Mouse (Mus musculus) heart, adult 8-10 months (tissue): ENCODE measurements around the gene Podxl. TPM values are rescaled to one million over a fixed set of nuclear protein-coding genes. Genes with fewer than 3 reads are reported as not detected.

Source experiments
- DNase-seq: peaks from one replicate; pipeline ENCODE4 v3.0.0; 2022; ENCODE audit warnings: low spot score
- total RNA-seq, 4 experiments: library from RNA; stranded (reverse); gene quantifications; 2 replicates each; pipeline ENCODE4 v1.2.4; 2022

Gene Podxl
- total RNA-seq, 4 experiments from 2014 or later, result 75.2 to 81.7 (median 75.7) TPM

DNA sequence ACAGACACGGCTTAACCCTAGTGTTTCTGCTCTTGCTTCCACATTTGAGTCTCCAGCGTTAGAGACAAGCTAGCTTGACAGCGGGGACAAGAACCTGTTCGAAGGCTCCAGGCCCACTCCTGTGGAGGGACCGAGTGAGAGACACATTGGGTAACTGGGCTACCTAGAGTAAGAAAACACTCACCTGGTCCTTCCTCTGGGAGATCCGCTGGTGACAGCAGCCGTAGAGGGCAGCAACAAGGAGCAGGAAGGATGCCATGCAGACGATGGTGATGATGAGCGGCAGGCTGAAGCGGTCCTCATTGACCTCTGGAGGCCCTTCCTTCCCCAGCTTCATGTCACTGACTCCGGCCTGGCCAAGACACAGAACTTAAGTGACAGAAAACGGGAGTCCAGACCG lies 39.7 kb downstream of the Podxl start:
- DNase-seq, result no peak

DNA sequence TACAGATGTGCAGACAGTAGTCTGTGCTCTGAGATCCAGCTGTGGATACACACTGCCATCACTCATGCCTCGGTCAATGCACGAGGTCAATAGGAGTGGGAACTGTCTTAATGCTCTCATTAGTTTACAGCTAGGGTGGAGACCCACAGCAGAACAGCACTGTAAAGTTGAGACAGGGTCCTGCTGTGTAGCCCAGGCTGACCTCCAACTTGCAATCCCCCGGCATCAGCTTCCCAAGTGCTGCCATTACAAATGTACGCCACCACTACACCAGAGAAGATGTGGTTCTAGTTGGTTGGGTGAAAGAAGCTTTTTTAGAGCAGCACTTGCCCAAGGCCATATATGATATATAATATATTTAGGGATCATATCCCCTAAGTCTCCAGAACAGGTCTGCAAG lies 40.1 kb downstream of the Podxl start:
- DNase-seq, result no peak

DNA sequence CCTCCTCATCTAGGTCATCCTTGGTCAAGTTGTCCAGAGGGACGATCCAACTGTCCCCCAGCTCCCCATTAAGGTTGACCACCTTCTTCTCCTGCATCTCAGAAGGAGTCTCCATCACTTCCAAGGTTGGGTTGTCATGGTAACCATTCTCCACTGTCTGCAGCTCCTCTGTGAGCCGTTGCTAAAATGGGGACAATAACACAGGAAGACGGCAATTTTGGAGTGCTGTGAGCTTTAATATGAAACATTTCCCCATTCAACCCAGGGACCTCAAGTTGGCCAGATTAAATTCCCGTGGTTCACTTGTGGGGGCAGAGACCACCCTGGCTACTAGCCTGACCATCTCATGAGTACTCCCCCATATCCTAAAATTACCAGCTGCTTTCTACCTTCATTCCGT lies 40.7 kb downstream of the Podxl start:
- DNase-seq, result no peak

DNA sequence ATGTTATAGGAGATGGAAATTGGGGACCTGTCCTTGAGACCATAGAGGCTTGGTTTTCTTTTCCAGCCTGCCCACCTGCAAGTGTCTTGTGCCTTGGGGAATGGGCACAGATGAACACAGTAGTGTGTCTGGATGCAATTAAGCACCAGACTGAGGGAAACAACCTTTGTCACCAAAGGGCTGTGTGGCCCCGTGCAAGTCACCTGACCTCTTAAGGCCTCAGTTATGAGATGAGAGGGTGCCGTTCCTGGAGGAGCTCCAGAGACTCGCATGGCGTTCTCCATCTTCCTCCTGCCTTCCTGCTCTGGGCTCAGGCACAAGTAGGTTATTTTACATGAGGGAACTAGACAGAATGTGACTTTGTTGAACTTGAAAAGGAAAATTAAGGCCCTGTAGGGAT lies 41.3 kb downstream of the Podxl start:
- DNase-seq, result no peak

DNA sequence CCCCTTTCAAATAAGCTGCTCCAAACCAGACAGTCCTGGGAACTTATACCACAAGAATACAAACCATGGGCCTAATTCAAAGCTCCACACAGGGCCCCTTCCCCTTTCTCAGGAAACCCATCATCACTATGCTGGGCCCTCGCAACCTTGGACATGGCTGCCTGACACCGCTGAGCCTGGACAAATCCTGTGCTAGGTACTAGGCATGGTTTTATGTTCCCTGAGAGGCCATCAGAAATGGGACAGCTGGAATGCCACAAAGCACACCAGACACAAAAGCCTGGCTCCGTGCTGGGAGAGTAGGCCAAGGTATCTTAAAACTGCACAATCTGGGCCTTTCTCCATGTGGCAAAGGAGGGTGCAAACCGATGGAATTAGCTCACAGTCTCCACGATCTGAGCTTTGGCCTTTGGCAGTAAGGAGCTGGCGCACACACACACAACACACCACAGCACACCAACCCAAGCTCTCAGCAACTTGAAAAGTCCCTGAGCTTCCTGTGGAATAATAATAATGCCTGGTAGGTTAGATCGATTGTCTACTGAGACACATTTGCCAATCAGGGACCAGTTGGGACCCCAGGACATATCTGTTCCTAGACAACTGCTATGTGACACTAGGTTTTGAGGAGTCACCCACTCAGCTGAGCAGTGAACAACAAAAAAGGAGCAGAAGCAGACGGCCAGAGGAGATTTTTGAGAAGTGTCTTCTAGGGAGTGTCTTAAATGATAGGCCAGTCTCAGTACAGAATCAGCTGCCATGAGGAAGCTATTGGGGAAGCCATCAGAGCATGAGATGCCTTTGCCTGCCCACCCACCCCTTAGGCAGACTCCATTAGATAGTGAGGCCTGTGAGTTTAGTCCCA lies 42.1 kb downstream of the Podxl start:
- no peak for DNase-seq

DNA sequence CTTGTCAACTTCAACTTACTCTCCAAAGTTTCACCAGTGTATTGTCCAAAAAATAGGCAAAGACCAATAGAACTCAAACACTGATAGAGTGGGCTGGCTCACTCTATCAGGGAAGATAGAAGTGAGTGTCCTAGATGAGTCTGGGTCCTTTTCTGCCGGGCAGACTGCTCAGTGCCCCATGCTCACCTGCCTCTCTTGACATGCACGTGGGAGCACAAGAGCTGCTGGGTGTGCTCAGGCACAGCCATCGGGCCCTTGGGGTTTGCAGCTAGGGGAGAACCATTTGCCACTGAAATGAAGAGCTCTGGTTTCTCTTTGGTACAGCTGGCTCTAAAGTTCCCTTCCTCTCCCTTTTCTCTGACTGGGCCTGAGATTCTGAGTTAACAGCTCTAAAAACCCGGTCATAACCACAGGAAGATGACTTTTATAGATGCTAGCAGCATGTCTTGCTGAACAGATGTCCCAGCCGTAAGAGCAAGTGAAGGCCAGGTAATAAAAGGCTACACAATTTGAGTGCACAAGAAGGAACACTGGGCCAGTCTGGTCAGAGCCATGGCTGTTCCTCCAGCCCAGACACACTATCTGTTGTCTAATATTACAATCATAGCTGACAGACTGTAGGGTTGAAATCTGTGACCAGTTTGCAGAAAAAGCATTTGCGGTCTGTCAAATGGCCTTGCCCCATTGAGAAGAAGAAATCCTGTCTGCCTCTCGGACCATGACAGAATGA lies 43.1 kb downstream of the Podxl start:
- no peak for DNase-seq

DNA sequence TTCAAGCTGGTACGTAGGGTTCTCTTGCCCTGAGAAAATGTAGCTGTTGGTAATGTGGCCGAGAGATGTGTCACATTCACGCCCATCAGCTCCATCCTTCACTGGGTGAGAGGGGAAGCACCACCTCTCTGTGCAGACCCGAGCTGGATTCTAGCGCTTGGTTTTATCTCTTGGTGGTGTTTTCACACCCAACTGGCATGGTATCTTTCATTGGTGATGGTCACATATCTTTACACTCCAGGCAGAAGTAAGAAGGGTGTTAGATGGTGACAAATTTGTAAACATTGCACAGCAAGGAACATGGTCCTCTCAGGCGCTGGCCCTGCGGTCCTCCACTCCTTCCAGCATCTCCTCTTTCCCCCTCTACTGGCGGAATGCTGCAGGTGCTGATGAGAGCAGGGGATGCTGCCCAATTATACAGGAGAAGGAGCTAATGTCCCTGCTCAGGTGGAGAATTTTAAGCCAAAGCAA lies 44.7 kb downstream of the Podxl start:
- DNase-seq, result peak; percentile 28

DNA sequence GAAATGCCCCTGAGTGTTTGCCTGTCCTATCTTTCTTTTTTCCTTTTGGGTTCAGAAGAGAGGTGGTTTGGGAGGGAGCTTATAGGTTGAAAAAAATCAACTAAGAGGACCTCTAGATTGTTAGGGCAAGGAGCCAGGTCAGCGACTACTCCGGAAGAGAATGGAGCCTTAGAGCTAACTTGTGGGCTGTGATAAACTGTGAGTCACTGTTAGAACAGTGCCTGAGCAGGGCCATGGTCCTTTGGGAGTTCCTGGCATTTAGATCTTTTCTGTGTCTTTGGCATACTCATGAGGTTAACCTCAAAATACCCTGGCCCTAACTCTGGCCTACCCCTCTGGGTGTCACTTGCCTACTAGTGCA lies 45.5 kb downstream of the Podxl start:
- DNase-seq, result peak; percentile 54

DNA sequence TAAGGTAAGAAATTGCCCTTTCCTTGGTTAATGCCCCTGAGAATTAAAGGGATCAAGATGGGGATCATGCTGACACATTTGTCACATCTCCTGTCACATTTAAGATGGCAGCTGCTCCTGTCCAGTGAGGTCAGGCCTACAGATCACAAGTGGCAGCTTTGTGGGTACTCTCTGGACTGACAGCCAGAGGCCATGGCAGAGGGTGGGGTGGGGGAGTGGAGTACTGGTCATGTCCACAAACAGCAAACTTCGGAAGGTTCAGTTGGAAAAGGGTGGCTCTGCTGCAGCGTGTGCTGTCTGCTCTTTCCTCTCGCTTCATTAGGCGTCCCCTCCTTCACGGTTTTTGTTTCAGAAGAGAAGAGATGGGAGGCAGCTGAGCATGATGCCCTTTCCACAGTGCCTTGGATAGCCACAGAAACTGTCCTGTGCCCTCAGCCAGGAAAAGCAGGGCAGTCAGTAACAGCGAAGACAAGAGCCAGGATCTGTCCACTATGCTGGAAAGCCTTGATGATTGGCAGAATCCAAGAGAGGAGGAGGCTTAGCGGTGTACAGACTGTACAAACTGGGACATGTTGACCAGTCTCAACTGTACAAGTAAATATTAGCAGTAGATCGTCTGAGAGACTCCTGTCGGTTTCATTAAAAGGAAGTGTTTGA lies 46.0 kb downstream of the Podxl start:
- DNase-seq, result no peak

DNA sequence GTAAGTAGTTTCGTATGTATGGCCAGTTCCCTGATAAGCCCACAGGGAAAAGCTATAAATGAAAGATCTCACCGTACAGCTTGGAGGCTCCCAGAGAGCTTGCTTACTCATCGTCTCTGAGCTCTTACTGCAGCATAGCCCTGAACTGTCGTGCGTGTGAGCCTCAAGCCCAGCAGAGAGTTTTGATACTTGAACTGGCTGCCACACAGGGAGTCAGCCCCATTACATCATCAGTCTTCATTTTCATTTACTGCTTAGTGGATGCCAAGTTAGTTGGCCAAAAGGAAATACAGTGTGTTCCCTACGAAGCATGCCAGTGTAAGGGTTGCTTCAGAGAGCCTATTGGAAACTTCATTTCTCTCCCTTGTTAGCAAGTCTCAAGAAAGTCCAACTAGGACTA lies 50.1 kb downstream of the Podxl start:
- no peak for DNase-seq

DNA sequence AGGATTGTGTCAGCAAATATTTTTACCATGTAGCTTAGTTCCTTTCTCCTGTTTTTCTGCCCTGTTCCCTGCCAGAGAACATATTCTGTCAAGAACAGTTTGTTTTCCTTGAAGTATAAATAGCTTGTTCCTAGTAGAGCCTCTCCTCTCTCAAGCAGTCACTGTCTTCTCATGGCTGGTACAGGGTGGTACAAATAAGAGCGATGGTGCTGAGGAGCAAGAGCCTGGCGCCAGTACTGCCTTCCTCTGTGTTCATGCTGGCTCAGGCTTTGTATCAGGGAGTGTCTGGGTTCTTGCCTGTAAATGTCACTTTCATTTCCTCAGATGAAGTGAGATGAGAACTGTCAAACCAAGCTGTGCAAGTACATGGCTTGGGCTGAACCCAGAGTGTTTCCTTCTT lies 61.2 kb downstream of the Podxl start:
- DNase-seq, result peak; percentile 30

DNA sequence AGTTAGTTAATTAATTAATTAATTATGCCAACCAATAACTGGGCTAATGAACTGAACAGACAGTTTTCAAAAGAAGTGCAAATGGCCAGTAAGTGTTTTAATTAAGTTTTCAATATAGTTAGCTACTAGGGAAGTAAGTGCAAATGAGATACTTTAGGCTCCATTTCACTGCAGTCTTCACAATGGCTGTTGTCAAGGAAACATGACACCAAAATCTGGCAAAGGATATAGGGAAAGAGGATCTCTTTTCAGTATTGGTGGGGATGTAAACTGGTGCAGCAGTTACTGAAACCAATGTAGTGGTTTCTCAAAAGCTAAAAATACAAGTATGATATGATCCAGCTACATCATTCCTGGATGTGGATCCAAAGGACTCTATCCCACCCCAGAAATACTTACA lies 63.1 kb downstream of the Podxl start:
- DNase-seq, result no peak

DNA sequence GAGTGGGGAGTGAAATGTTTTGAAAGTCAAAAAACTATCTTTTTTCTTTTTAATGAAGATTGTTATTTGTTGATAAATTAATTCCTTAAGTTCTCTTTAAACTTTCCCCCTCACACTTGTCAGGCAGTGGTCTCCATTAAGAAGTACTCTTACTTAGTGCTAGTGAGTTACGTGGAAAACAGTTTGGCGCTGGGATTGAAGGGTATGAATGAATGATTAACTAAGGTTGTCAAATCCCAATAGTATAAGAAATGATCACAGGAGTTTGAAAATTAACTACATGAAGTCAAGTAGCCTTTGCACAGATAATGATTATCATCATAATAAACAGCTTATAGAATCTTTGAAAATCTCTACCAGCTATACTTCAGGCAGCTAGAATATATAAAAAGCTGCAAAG lies 63.5 kb downstream of the Podxl start:
- no peak for DNase-seq

DNA sequence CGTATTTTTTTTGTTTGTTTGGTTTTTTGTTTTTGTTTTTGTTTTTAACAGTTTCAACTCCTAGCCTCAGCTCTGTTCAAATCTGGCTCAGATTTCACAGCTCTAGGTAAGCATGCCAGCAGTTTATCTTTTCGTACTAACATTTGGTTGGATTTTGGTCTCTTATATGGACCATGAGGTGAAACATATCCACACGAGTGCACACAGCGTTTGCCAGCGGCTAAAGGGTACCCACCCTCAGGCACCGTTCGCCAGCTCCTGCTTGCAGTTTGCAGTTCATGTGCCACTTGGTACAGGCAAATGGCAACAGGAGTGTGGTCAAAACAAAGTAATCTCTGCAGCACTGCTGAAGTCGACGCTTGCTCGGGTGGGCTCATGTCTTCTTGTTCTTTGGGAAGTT lies 63.9 kb downstream of the Podxl start:
- no peak for DNase-seq

DNA sequence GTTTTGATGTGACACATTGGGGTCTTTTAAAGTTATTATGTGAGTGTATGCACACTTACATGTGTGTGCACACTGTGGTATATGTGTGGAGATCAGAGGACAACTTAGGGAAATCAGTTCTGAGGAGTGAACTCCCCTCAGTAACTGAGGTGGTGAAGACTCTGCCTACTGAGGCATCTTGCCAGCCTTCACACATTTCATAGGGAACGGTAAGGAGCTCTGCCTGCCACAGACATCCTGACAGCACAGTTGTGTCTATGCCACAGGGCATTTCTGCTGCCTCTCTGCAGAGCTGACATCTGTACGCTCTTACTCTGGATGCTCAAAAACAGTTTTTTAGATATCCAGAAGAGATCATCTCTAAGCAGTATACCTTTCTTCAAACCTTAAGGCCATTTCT lies 67.6 kb downstream of the Podxl start:
- no peak for DNase-seq

DNA sequence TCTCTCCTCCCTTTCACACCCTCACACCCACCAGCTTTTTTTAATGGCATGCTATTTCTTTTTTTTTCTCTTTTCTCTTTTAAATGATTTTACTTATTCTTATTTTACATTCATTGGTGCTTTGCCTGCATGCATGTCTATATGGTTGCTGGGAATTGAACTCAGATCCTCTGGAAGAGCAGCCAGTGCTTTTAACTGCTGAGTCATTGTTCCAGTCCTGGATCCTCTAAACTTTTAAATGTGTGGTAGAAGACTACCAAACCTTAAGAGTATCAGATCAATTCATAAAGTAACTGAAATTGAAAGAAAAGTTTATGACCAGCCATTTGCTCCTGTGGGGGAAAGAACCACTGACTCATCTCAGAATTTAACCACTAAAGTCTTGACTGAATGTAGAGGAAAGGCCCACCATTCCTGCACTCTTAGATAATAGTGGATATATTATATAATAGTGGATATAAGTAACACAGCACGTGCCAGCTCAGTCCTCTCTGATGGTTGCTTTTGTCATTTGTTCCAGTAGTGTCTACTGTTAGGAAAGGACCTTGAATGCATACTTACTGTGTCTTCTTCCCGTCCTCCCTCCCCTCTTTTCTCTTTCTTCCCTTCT lies 68.6 kb downstream of the Podxl start:
- no peak for DNase-seq

DNA sequence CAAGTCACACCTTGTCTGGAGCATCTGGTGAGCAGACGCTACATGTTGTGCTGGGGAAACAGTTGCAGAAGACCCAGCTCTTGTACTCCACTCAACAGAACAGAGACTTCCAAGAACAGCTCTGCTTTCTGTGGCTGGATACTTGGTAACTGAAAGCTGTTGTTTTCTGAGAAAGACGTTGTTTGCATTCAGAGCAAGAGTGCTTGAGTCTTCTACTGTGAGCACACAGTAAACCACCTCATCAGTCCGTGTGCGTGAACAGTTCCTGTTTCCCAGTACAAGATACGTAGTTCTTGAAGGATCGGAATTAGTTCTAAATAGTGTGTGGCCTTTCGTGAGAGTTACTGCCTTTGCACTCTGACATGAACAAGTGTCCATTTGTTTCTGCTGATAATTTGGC lies 73.8 kb downstream of the Podxl start:
- no peak for DNase-seq

DNA sequence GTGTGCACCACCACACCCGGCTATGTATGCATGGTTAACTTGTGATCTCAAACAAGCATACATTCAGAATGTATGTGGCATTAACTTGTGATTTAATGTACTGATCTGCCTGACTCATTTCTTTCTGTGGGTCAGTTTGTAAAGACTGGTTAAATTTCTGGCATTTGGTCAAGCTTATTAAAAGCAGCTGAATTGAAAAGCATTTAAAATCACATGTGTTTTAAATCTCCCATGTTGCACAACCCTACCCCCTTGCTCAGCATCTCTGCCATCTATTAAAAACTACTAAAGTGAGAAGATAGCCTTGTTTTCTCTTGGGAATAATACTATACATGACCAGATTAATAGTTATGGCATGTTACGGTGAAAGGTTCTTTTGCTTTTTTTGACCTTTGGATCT lies 77.2 kb downstream of the Podxl start:
- DNase-seq, result no peak

DNA sequence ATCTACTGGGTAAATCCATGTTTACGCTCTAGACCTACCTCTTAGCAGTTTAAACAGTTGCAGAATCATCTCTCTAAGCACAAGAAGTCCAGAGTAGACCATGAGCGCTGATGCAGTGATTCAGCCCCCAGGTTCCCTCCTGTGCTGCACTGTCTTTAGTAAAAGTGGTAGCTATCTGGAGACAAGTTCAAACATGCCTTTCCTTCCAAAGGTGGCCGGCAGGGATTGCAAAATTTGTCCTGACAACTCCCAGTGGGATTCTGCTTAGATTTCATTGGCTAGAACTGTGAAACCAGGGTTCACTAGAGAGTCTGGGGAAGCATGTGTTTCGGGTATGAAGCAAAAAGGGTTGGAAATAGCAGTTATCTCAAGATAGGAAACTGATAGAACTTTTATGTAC lies 83.8 kb downstream of the Podxl start:
- DNase-seq, result peak; percentile 13

DNA sequence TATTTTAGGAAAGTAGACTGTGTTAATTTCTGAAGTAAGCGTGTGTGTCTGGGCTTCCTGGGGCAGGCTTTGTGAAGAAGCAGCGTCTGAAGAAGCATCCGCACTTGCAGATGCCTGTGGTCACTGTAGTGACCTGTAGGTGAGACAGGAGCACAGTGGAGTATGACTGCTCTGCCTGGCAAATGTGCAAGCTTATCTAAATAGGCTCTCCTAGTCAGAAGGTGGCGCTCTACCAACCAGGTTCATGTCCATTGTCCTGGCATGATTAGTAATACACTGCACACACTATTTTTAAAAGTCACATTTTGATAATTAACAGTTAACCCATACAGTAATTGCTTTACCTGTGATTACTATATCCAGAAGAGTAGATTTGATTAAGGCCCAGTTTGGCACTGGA lies 85.6 kb downstream of the Podxl start:
- no peak for DNase-seq
